Mouse (Mus musculus) bone marrow macrophage, adult 2 months (primary cell): Measurements from ENCODE around the gene Gm20388. TPM values are rescaled to one million over a fixed set of nuclear protein-coding genes. Genes with fewer than 3 reads are reported as not detected.

Experiments used
- H3K27ac ChIP-seq: 2 replicates; pipeline ENCODE4 v1.5.1; 2012; ENCODE audit warnings: low read depth, low read length; ENCODE audit not compliant: insufficient read depth
- H3K4me1 ChIP-seq: 2 replicates; pipeline ENCODE4 v1.6.1; 2012; ENCODE audit warnings: low read length; ENCODE audit not compliant: control insufficient read depth, insufficient read depth
- H3K4me3 ChIP-seq: 2 replicates; pipeline ENCODE4 v1.5.1; 2012; ENCODE audit warnings: mild to moderate bottlenecking, low read length, moderate library complexity; ENCODE audit not compliant: insufficient read depth
- CTCF ChIP-seq: IDR thresholded peaks from 2 replicates; pipeline ENCODE4 v1.5.1; 2012; ENCODE audit warnings: low read depth, mild to moderate bottlenecking, low read length, moderate library complexity
- POLR2A ChIP-seq: IDR thresholded peaks from 2 replicates; pipeline ENCODE4 v1.6.1; 2012; ENCODE audit warnings: mild to moderate bottlenecking, low read depth, low read length, borderline replicate concordance
- polyA plus RNA-seq: library from polyadenylated mRNA; stranded (reverse); fragments of >200 nt; gene quantifications from 2 replicates; pipeline ENCODE4 v1.2.4, GENCODE M21; 2012; ENCODE audit not compliant: missing spikeins, insufficient read depth, insufficient read length

The Gm20388 gene
- polyA plus RNA-seq, 1 experiment = 32.7 TPM

DNA sequence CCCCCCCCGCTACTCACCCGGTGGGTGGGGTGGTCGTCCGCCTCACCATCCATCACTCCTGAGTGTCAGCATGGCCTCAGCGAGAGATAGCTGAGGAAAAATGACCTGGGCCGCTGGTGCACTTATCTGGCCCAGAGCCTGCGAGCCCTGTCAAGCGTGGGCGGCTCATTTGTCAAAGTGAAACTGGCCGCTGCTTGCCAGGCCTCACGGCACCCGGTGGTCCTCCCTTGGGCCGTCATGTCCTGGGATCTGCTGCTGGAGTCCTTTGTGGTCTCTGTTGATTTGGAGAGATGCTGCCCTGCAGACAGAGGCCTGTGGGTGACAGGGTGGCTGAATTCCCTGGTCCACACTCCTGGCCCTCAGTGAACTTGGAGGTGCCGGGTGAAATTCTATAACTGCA, 921.4 kb downstream of the Gm20388 start:
- no peak for TF ChIP-seq CTCF
- no peak for TF ChIP-seq POLR2A
- H3K27ac ChIP-seq = no peak overlapping the region
- no peaks in the 10 kb centered on the region for H3K4me1 ChIP-seq
- peak overlapping the region; percentile 36 for H3K4me3 ChIP-seq

DNA sequence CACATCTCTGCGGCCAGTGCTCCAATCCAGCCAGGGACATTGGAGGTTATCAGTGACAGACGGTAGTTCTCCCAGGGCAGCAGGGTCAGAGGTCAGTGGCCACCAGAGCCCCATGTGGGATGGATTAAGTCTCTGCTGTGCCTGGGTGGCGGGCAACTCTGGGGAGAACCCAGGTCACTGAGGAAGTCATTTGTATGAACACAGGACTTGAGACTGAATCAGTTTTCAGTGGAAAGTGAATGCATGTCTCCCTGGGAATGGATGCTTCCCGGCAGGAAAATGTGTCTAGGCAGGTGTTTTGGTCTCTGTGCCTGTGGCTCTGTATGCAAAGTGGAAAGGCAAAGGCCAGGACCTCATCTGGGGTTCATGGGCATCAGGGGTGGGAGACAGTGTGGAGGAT, 922.6 kb downstream of the Gm20388 start:
- TF ChIP-seq POLR2A (no peak), CTCF (no peak)
- H3K4me1 ChIP-seq = no peaks in the 10 kb centered on the region
- no peak overlapping the region for H3K4me3 ChIP-seq
- no peak overlapping the region for H3K27ac ChIP-seq

DNA sequence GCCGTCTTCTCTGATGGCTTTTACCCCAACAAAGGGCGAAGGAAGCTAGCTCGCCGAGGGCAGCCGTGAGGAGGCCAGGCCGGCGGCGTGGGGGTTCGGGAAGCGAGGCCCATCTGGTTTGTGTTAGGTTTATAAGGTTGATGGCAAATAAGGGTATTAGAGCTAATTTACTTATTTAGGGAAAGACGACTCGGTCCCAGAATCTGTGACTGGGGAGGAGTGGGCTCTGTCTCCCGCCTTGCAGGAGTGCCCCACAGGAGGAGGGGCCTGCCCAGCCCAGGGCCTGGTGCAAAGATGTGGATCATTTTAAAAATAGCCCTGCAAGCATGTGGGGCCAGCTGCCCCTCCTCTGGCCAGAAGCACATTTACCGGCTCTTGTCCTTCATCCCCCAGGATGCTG, 928.4 kb downstream of the Gm20388 start:
- Histone ChIP-seq H3K4me1 (no peaks in the 10 kb centered on the region), H3K4me3 (no peak overlapping the region)

DNA sequence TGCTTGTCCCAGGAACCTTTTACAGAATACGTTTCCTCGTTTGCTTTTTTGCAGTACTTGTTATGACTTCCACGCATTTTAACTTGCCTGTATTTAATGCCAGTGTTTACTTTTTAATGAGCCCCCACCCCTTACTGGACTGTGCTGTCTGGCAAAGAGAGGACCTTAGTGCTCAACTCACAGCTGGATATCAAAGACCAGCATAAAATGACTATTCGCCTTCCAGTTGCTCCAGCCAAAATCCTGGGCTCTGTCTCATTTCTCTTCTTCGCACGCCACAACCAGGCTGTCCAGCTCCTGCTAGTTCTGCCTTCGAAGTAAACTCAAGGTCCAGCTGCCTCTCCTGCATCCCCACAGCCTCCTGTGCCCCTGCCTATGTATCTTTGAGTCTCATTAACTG, 932.4 kb downstream of the Gm20388 start:
- no peak for TF ChIP-seq CTCF
- no peak for TF ChIP-seq POLR2A
- H3K27ac ChIP-seq = no peak overlapping the region
- no peak overlapping the region for H3K4me3 ChIP-seq
- no peaks in the 10 kb centered on the region for H3K4me1 ChIP-seq

More for the DNA sequence above, 928.4 kb downstream of the Gm20388 start:
- TF ChIP-seq POLR2A = no peak
- no peak for TF ChIP-seq CTCF
- no peak overlapping the region for H3K27ac ChIP-seq

DNA sequence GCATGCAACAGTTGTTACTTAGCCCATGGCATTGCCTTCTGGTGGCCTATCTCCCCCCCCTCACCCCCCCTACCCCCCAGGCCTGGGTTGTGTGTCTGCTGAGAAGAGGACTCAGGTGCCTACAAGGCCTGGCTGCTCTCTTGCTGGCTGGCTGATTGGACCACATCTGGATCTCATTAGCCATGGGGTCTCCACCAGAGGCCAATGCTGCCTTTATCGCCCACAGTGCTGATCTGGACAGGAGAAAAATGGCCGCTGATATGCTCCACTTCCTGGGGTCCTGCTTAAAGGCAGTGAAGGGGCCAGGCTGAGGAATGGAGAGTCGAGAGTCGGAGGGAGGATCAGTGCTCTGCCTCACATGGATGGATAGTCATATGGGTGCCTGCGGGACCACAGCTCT, 935.4 kb downstream of the Gm20388 start:
- TF ChIP-seq POLR2A = no peak
- no peak for TF ChIP-seq CTCF
- H3K4me3 ChIP-seq = no peak overlapping the region
- no peak overlapping the region for H3K27ac ChIP-seq
- no peaks in the 10 kb centered on the region for H3K4me1 ChIP-seq

DNA sequence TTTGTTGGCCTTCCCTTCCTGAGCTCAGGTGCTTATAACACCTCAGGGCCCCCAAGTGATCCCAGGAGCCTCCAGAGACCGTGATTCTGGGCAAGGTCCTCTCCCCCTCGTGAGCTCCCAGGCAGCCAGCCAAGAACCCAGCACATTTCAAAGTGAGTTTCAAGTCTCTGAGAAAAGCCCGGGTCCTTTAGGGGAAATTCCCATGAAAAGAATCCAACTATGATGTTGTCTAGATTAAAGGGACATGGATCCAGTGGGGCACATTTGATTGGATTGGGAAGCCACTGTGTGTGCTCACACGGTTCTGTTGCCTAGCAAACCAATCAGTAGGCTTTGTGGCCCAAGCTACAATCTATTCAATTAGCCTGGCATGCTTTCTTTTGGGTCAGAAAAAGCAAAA, 936.6 kb downstream of the Gm20388 start:
- Histone ChIP-seq H3K27ac (no peak overlapping the region), H3K4me1 (no peaks in the 10 kb centered on the region), H3K4me3 (no peak overlapping the region)
- no peak for TF ChIP-seq CTCF
- no peak for TF ChIP-seq POLR2A

DNA sequence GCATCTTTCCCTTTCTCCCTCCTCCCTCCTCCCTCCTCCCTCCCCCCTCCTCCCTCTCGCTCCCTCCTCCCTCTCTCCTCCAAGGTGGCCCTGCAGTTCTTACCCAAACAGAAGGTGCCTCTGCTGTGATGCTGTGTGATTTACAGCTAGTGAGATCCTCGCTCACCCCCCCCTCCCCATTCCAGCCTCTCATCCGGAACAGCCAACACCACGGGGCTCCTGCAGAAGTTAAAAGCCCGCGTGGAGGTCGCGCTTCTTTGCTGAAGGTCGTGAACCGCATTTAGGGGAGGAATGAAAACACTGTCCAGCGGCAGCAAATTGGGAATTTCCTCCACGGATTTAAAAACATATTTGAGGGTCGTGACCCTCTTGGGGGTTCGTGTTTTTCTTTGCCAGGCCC, 937.1 kb downstream of the Gm20388 start:
- H3K4me1 ChIP-seq = no peaks in the 10 kb centered on the region
- no peak overlapping the region for H3K27ac ChIP-seq
- no peak for TF ChIP-seq CTCF
- TF ChIP-seq POLR2A = no peak
- no peak overlapping the region for H3K4me3 ChIP-seq

DNA sequence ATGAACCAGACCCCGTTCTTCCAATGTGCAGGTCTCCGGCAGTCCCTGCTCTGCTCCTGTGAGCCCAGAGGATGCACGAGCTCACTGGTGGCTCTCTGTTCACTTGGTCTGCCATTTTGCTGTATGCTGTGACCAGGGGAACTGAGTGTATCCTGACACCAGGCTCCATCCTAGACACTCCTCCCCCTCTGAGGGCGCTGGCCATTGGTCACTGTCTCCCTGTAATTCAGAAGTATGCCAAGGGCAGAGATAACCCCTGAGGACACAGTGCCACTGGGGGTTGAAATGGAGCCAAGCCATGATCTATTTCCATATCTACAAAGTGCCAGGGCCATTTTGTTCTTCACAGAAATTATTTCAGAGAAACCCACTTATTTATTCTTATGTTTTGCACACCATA, 937.8 kb downstream of the Gm20388 start:
- Histone ChIP-seq H3K4me1 (no peaks in the 10 kb centered on the region), H3K27ac (no peak overlapping the region), H3K4me3 (no peak overlapping the region)
- TF ChIP-seq CTCF = no peak

DNA sequence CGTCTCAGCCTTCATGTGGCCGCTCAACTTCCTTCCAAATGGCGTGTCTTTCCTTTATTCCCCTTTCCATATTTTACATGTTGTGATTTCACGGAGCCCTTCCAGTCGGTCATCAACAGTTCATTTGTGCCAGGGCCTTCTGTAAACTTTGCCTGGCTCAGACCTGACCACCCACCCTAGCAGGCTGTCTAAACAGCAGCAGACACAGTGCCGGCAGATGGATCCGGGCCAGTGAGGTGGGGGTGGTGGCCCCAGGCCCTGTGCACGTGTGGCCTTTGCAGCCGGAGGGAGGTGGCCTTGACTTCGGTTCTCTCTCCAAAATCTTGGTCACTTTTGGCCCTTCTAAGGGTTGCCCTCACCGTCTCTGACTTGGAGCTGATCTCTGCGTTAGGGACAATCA, 940.8 kb downstream of the Gm20388 start:
- TF ChIP-seq CTCF = no peak
- no peak for TF ChIP-seq POLR2A
- no peak overlapping the region for H3K27ac ChIP-seq
- H3K4me1 ChIP-seq = no peaks in the 10 kb centered on the region
- H3K4me3 ChIP-seq = no peak overlapping the region

DNA sequence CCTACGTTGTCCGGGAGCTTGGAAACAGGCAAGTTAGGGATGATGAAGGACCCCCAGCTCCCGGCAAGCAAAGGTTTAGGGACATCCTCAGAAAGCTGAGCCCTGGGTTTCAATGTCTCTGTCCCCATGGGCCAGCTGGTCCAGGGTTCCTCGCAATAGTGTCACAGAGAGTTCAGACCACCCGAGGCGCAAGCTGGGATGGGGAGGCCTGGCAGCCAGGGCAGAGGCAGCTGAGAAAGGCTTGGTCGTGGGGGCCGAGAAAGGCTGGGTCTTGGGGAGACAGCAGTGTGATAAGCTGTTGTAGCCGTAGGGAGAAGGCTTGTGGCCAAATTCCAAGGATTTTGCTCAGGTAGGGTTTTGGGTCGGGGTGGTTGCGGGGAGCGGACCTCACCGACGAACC, 949.2 kb downstream of the Gm20388 start:
- TF ChIP-seq POLR2A (no peak), CTCF (no peak)
- H3K27ac ChIP-seq = no peak overlapping the region
- no peaks in the 10 kb centered on the region for H3K4me1 ChIP-seq
- H3K4me3 ChIP-seq = no peak overlapping the region

DNA sequence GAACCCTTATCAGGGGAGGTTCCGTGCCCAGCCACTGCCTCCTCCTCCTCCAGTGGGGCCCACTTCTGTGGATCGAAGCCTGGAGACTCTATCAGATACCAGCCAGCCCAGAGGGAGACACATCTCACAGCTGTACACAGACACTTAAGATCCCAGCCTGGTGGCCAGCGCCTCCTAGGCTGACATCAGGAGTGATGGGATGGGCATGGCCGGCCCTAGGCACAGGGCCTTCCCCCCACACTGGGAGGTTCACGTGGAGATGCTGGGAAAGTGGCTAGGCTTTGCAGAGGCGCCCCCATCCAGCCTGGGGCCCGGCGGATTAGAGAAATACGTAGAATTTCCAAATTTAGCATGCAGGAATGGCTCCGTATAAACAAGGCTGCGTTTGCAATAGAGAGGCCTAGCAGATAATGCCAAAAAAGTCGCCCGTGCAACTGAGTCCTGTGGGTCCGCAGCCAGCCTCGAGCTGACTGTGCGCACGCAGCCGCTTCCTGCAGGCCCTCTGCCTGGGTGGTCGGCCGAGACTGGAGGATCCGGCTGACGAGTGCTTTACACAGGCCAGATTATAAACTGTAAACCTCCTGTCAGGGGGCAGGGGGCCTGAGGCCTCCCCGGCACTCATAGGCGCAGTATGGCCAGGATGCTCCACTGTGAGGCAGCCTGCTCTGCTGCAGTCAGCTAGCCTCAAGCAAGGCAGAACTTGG, 949.9 kb downstream of the Gm20388 start:
- H3K27ac ChIP-seq = no peak overlapping the region
- H3K4me3 ChIP-seq = no peak overlapping the region
- TF ChIP-seq POLR2A = no peak
- TF ChIP-seq CTCF = no peak
- peaks cover 3% of the 10 kb centered on the region for H3K4me1 ChIP-seq
